Mouse (Mus musculus) right cerebral cortex, postnatal 10 days (tissue): ENCODE measurements around the gene Fam171a2.

Experiments
- DNase-seq, 2 experiments: peaks; one replicate each; pipeline ENCODE4 v3.0.0; 2021; ENCODE audit warnings: low spot score in 2 of 2

The Fam171a2 gene

GRCm38 (mm10) chr11:102455740-102456396, 8.4 kb upstream of the Fam171a2 start:
- peak; percentile 76 for DNase-seq

DNA sequence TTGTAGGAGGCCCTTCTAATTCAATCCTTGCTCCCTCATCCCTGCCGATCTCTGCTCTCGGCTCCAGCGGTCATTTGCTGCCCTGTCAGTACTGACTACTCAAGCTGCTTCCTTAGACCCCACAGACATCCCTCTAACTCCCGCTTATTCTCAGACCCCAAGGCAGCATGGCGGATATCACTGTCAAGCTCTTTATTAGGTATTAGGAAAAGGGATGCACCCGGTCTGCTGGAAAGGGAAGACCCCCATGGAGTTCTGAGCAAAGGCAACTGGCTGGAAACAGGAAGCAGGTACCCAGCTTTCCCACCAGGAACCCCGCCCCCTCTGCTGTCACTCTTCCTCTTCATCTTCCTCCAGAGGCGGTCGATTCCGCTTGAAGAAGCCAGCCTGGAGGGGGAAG, 5.6 kb upstream of the Fam171a2 start:
- DNase-seq = peak in 1 of 2 experiments; percentile 27

- DNase-seq = peak in 1 of 2 experiments; percentile 70
Observed at GRCm38 (mm10) chr11:102449043-102450008, 1.8 kb upstream of the Fam171a2 start.

DNA sequence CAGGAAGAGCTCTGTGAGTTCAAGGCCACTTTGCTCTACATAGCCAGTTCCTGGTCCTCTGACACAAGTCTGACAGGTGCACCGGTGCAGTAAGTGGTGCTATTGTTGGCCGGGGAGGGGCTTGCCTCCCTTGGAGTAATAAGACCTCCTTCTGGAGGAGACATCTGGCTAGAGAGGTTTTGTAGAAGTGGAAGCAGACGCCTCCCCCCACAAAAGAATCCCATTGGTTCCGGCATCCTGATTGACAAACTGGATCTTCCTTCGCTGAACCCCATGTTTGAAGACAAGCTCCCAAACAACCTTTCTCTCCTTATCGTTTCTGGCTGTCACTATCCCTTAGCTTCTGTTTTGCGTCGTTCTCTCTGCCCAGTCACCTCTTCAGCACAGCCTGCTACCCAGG, 845 bp upstream of the Fam171a2 start:
- peak; percentile 60 to 68 for DNase-seq

GRCm38 (mm10) chr11:102446581-102447461, 661 bp downstream of the Fam171a2 start:
- DNase-seq = peak; percentile 65 to 70

DNA sequence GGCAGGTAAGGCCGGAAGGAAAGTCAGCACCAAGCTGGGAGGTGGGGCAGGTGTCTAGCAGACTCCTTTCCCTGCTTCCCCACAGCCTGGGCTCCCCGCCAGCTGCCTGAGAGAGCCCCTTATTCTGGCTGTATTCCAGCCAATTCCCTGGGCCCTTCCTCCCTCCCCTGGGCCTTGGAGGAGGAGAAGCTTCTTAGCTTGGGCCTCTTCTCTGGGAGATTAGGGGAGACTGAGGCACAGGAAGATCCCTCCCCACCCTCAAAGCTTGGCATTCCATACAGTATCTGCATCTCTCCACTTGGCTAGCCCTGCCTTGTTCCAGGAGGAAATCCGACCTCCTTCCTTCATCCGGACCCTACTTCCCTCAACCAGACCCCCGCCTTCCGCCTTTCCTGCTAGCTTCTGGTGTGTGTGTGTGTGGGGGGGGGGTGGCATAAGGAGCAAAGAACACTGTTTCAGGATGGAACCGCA, 1.6 kb downstream of the Fam171a2 start:
- DNase-seq = peak; percentile 79

- peak; percentile 66 to 82 for DNase-seq
Observed at GRCm38 (mm10) chr11:102445264-102445890, 2.1 kb downstream of the Fam171a2 start.

- no peak for DNase-seq
Observed at GRCm38 (mm10) chr11:102444781-102445180, 2.7 kb downstream of the Fam171a2 start.

- DNase-seq = no peak
Observed at GRCm38 (mm10) chr11:102444321-102444720, 3.2 kb downstream of the Fam171a2 start.

- DNase-seq = no peak
Observed at GRCm38 (mm10) chr11:102443740-102444139, 3.7 kb downstream of the Fam171a2 start.

DNA sequence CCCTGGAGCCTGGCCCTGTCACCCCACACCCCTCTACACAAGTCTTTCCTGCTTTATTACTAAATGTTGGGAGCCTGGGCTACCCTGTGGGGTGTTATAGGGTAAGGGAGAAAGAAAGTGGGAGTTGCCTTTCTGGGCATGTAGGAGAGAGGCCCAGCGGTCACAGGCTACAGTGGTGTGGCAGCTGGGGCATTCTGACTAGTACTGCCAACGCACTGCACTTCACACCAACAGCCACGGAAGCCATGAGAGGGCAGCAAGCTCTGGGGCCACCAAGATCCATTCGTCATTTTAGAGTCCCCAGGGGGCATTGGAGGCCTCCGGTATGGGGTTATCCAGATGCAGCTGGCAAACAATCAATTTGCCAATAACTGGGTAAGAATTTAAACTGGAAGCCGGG, 5.4 kb downstream of the Fam171a2 start:
- peak in 1 of 2 experiments; percentile 29 for DNase-seq

GRCm38 (mm10) chr11:102441434-102441833, 6.0 kb downstream of the Fam171a2 start:
- DNase-seq = peak in 1 of 2 experiments; percentile 33

DNA sequence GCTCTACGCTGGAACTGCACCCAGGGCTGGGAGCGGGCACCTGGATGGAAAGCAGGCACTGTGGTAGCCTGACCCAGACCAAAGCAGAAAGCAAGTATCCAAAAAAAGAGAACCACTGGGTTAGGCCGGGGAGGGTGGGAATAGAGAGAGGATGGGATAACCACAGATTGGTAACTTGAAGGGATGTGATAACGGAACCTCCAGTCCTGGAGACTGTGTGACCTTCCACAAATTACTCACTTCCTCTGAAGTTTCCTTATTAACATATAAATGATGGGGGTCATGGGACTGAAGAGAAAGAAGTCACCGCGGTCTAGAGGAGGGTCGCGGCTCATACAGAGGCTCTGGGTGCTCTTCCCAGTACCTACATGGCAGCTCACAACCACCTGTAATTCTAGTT, 7.2 kb downstream of the Fam171a2 start:
- no peak for DNase-seq

GRCm38 (mm10) chr11:102439093-102440082, 8.1 kb downstream of the Fam171a2 start:
- DNase-seq = peak in 1 of 2 experiments; percentile 50

DNA sequence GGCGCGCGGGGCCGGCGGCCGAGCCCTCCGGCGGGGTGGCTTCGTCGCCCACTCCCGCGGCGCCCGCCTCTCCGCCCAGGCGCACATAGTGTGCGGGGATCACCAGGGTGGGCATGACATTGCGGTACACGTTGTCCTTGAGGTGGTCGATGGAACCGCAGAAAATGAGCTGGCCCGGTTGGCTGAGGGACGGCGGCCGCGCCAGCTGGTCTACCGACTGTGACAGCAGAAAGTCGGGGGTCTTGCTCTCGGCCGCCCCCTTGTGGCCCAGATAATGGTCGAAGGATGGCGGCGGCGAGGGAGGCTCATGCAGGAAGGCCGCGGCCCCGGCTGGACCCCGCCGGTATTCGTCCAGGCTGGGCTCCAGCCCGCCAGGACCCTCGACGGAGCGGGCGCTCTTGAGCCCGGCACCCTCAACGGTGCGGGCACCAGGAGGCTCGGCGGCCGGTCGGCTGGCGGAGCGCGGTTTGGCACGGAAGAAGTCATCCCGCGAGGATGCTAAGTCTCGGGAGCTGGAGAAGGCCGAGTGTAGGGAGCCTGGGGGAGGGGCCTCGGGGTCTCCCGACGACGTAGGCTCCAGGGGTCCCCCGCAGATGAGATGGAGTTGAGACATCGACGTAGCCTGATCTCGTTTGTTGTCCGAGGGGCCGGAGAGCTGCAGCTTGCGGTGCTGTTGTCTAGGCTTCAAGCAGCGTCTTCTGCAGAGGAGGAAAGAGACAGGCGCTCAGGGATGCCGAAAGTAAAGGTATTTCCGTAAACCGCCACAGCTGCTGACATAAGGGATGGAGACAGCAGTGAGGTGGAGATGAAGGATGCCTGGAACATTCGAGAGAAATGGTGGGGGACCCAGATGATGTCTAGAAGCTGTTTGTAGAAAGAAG, 9.0 kb downstream of the Fam171a2 start:
- DNase-seq = peak; percentile 91

- peak; percentile 79 to 81 for DNase-seq
Observed at GRCm38 (mm10) chr11:102437120-102438061, 10.1 kb downstream of the Fam171a2 start.

GRCm38 (mm10) chr11:102436471-102436790, 11.1 kb downstream of the Fam171a2 start:
- DNase-seq = no peak
